Mouse (Mus musculus) A20 (cell line): Measurements from ENCODE around the gene Zfp683.
A peak's percentile ranks its signal among the peaks of the same experiment; 100 is the strongest.

Experiments used
- DNase-seq: peaks from one replicate; pipeline ENCODE4 v3.0.0-alpha.2; 2011; ENCODE audit warnings: low read depth, low spot score

Gene Zfp683

DNA sequence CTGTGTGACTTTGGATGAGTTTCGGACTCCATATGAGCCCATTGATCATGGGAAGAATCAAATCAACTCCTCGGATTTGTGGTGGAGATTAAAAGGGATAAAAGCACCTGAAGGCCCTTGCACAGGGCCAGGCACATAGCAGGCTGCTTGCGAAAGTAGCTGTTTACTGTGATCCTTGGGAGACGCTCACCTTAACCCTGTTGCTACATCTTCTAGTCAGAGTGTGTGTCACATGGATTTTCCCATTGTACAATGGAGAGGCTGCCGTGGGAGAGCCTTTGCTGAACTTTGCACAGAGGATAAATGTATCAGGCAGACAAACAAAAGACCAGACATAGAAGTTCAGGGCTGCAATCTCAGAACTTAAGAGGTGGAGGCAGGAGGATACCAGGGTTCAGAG is 1.7 kb upstream of the Zfp683 start:
- DNase-seq = no peak

DNA sequence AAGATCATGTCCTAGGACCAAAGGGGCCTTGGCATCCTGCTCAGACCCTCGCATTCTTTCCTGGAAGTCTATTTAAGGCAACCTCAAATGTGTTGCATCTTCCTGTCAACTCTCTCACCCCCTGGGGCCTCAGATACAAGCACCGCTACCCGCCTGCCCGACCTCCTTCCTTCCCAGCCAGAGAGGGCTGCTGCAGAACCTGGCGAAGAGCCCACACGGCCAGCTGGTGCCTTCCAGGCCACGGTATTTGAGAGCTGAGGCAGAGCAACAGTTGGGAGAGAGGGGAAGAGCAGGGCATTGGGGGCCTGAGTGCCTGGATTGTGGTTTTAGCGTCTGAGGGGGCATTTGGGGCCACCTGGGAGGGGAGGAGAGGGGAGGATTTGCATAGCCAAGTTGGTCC is 1.1 kb upstream of the Zfp683 start:
- no peak for DNase-seq

DNA sequence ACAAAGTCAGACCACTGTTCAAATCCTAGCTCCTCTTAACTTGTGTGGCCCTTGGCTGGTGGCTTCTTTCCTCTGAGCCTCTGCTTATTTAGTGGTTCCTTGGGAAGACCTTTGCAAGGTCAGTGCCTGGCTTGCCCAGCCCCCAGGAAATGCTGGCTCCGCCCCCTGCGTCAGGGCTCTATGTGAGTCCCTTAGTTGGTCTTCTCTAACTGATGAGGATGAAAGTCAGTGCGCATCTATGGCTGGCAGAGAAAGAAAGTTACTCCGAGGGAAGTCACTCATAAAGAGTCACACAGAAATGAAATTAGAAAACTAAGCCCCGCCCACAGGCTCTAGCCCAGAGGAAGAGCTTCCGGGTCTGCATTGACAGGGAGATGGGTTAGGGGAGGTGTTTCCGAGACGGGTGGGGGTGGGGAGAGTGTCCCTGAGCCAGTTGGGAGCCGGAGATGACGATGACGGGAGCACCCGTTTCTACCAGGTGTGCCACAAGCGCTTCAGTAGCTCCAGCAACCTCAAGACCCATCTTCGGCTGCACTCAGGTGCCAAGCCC is 4.6 kb downstream of the Zfp683 start:
- DNase-seq = no peak

DNA sequence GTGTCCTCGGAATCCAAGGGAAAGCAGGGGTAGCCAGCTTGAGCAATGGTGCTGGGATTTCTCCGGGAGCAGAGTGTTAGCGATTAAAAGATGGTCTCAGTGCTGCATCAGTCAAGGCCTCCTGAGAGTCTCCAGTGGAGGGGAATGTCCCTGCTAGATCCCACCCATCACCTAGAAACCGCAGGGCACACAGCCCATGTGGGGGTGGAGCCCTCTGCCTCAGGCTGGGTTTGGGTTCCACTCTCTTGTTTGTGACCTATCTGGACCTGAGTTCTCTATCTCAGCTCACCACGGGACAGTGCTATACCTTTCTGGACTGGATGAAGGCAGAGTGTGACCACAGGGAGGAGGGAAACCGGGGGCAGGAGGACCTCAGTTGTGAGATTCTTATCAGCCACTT is 5.3 kb downstream of the Zfp683 start:
- no peak for DNase-seq

DNA sequence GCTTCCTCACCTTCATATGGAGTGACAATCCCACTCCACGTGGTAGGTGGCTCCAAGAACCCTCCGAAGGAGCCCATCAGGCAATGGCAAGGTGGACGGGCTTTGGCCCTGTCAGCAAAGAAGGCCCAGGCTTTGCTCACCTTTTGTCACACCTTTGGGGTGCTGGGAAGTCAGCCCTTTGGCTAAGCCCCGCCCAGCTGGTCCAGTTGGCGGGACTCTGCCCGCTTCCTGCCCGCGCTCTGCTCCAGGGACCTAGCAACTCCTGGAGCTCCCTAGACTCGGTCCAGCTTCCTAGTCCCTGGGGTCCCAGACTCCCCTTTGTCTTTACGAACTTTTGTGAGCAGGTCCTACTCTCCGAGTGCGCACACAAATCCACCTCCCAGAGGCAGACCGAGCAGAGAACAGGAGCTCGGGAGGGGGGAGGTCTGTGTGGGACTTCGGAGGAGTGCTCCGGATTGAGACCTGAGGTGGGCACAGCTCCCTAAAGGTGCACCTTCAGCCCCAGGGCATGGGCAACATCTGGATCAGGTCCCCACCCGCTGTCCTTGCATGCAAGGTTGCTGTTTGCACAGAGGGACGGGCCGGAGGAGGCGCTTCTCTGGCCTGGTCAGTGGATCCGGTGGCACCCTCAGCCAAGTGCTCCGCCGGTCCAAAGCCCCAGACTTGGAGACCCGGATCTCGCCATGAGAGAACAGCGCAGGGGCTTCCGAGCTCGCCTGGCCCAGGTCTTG is 6.7 kb downstream of the Zfp683 start, which contains the start of gene Crybg2:
Crybg2 (plus strand) TSS at position 681 of the 731 bp plus-strand sequence.
- DNase-seq = no peak

DNA sequence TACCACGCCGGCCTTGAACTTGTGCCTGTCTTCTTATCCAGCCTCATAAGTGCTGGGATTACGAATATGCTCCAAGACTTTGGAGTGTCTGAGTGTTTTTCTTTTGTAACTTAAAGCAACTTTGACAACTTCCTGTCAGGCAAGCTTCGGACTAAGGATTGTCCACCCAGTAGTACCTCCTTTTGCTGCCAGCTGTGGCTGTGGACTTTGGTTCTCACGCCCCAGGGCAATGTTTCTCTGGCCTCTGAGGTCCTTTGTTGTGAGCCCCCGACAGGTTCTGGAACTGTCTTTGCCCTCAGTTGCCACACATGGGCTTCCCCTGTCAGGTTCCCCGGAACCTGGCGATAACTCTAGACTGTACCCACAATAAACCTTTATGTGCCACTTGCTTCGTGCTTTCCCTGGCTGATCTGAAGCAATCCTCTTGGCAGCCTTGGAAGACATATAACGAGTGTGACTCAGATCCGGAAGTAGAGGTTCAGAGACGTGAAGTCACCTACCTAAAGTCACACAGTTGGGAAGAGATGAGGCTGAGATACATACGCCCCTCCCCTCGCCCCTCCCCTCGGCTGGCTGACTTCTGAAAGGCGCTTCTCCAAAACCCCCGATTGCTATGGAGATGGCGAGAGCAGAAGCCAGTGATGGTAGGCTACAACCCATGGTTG is 7.7 kb downstream of the Zfp683 start:
- DNase-seq = no peak

DNA sequence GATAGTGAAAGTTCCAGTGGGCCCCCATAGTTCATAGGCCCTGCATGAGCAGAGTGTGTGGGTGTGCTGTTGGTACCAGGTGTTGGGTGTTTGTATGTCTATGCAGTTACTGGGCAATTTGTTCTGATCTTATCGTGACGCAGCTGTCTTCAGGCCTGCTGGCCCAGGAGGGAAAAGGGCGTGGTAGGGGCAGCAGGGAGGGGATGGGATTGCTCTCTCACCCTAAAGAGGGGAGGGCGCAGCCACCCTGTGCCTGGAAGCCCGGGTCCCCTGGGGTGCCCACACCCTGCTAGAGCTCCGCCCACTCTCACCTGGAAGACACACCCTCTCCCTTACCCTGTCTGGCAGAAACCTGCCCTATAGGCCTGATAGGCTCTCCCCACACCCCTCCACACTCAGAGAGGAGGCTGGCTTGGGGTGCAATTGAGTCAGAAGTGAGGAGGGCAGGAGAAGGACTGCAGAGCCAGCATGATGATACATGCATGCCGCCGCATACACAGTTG is 8.4 kb downstream of the Zfp683 start:
- no peak for DNase-seq

DNA sequence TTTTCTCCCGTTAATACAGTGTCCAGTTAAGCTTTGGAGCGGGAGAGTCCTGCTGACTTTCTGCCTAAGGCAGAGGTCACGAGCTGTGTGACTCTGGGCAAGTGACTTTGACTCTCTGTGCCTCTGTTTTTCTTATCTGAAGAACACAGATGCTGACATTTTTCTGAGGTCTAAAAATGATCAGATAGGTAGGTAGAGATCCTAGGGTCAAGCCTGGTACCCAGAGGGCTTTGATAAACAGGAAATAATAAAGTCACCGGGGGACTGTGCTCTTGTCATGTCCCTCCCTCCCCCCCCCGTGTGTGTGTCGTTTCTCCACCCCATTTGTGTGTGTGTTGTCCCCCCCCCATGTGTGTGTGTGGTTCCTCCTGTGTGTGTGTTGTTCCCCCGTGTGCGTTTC is 8.9 kb downstream of the Zfp683 start:
- no peak for DNase-seq

DNA sequence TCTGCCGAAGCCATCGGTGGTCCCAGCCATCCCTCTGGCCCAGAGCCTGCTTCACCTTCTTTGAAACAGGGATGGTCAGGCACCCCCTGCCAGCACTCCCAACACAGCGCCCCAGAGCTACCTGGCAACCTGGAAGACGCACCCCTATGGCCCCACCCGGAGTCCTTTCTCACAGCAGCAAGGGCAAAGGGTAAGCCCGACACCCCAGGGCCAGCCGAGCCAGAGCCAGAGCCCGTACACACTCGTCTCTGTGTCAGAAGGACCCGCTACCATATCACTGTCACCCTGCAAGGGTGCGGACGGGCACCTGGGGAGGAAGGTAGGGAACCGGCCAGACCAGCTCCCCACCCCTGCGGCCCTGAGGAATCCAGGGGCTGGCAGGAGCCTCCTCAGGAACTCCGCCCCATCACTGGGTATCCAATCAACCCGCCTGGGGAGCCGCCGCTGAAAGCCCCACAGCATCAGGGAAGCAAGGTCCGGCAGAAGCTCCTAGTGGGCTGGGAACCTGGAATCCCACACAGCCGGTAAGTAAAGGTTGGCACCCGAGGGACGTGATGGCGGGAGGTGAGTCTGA is 11.9 kb downstream of the Zfp683 start:
- DNase-seq = no peak

DNA sequence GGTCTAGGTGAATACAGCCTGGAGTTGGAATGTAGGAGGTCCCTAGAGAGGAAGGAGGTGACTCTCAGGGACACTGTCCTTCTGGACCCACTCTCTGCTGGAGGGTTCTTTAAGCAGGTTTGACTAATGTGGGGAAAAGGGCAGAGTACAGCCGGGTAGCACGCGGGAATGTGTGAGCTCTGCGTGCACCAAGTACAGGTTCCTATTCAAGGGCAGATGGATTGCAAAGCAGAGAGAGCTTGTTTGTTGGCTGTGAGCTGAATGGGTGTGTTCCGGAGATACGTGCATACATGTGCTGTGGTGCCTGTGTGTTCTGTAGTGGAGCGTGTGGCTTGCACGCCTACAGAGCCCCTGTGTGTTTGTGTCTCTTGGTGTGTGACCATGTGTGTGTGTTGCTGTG is 13.7 kb downstream of the Zfp683 start:
- no peak for DNase-seq

DNA sequence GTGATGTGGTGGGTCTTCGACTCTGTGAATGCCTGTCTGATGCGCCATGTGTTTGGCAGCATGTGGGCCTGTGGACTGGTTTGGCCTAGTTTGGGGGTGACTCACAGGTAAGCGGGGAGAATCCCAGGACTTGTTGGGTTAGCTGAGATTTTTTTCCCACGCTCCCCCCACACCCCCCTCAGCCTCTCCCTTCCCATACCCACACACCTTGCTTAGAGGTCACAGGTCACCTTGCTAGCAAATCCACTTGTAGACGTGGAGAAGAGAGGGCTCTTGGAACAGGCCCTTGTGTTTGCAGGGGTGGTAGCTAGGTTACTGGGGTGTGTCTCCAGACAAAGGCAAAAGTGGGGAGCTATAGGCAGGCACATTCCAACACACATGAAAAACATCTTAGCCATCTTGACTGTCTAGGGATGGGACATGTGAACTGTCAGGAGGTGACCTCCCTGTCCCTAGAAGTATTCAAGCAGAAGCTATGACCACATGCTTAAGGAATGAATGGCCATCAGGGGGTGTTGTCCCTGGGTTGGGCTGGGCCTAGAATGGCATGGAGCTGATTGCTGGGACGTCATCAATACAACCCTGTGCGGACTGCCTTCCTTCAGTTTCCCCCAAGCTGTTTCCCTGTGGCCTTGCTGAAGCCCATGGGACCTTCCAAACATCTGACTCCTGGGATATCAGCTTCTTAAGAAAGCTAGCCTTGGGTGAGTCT is 14.4 kb downstream of the Zfp683 start:
- no peak for DNase-seq

DNA sequence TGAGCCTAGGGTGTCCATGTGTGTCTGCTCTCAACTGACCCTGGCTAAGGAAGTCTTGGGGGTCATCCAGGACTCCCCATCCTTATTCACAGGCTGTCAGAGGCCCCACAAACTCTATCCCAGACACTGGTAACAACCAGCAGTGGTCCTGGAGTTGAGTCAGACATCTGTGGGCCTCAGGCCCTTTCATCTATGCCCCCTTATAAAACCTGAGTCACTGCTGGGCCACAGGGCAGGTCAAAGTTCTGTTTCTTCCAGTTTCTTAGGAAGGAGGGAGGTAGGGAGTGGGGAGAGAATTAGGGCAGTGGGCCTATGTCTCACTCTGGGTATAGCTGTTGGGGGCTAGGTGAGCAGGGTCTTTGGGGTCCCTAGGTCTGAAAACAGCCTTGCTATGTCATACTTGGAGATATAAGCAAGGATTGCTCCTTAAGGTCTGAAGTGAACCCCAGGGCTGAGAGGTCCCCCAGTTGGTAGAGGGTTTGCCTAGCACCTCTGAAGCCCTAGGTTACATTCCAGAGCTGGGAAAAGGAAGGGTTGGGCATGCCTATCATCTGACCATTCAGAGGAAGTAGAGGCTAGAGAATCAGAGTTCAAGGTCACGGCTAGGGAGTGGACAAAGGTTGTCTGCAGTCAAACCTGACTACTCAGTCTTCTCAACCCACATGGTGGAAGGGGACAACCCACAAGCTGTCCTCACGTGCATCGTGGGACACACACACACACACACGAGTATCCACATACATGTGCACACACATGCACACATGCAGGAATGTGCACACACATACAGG is 15.3 kb downstream of the Zfp683 start:
- DNase-seq = no peak

DNA sequence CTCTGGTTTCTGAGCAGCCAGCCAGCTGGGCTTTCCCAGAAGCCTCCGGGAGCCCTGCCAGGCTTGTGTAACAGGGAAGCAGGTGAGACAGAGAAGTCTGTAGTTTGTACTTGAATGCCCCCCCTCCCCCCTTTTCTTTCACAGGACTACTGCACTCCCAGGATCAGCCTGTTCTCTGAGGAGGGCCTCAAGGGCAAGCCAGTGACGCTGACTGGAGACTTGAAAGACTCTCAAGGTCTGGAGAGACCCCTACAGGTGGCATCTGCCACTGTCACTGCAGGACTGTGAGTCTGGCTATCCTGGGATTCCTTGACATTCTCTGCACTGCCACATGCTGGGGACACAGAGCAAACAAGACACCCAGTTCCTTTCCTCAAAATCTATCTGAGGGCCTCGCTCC is 25.1 kb downstream of the Zfp683 start:
- peak; percentile 63 for DNase-seq

DNA sequence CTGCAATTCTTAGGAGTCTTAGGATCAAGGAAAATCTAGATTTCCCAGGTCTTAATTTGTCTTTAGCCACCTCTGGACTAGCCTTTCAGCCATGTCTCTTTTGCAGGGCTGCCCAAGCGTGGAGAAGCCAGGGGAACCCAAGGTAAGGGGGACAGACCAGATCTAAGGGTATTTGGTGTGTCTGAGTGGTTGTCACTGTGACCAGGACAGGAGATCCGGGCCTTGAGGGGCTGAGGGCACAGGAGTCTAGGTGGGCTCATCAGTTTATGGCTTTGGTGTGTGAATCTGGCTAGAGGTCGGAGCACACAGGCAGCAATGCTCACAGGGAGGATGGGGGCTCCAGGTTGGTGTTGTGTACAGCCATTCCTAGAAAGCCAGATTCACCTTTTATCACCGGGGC is 27.0 kb downstream of the Zfp683 start:
- DNase-seq = no peak

DNA sequence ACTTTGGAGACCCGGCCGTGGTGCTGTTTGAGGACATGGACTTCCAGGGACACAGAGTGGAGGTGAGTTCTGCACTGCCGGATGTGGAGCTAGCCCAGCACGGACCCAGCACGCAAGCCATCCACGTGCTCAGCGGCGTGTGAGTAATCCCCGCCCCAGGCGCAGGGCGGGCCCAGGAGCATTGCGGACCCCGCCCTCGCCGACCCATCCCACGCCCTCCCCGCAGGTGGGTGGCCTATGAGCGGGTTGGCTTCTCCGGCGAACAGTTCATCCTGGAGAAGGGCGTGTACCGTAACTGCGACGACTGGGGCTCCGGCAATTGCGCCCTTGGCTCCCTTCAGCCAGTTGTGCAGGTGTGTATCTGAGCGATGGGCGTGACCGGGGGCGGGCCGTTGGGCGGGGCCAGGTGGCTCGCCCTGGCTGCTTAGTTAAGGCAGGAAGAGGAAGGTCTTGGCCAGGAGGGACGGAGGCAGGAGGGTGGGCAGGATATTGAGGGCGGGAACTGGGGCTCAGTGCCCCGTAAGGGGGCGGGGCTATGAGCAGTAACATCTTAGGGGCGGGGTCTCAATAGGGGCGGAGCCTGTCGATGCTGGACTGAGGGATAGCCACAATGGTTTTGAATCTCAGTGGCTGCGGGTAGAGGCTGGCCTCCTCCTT is 28.2 kb downstream of the Zfp683 start:
- peak; percentile 99 for DNase-seq

DNA sequence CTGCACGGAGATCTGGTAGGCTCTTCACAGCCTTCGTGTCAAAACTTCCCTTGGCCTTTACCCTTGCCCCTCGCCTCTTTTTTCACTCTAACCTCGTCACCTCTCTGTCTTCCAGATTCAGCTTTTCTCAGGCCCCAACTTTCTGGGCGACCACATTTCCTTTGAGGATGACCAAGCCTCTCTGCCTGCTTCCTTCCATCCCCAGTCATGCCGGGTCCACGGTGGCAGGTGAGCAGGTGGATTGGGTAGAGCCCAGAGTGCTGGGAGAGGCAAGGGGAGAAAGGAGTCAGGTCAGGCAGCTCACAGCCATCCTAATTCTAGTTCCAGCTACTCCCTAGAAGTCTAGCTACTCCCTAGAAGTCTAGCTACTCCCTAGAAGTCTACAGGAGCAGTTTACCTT is 28.8 kb downstream of the Zfp683 start:
- DNase-seq = no peak

DNA sequence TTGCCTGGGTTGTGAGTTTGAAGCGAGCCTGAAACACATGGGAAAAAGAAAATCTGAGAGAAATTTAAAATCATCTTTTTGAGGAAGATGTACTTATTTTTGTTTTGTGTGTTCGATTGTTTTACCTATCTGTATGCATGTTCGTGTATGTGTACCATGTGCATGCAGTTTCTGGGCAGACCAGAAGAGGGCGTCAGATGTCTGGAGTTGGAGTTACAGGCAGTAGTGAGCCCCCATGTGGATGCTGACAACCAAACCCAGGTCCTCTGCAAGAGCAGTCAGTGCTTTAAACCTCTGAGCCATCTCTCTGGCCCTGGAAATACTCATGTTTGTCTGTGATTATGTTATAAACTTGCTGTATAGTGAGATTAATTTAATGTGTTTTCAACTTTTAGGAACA is 31.4 kb downstream of the Zfp683 start:
- peak; percentile 31 for DNase-seq

DNA sequence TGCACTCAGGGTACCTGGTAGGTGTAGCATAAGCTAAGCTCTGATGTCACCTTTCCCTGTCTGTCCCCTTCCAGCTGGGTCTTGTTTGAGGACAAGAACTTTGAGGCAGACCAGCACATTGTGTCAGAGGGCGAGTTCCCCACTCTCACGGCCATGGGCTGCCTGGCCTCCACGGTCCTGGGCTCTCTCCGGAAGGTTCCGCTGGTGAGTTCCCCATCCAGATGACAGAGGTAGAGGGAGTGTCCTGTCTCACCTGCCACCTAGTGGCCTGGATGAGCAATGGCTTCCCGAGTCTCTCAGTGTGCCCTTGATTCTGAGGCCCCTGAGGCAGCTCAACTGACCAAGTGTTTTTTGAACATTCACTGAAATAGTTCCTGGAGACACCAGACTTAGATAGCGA is 33.8 kb downstream of the Zfp683 start:
- peak; percentile 41 for DNase-seq

DNA sequence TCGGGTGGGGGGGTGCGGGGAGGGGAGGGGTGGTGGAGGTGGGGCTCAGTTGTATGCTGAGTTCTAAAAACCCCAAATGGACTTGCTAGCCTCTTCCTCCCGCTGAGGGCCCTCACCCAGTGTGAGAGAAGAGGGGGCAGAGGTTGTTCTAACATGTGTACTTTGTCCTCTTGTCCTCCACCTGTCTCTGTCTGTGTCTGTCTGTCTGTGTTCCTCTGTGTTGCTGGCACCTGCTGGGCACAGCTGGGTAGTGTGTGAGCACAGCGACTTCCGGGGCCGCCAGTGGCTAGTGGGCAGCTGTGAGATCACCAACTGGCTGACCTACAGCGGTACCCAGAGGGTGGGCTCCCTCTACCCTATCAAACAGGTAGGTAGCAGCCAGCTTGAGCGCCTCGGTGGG is 35.4 kb downstream of the Zfp683 start:
- DNase-seq = no peak

DNA sequence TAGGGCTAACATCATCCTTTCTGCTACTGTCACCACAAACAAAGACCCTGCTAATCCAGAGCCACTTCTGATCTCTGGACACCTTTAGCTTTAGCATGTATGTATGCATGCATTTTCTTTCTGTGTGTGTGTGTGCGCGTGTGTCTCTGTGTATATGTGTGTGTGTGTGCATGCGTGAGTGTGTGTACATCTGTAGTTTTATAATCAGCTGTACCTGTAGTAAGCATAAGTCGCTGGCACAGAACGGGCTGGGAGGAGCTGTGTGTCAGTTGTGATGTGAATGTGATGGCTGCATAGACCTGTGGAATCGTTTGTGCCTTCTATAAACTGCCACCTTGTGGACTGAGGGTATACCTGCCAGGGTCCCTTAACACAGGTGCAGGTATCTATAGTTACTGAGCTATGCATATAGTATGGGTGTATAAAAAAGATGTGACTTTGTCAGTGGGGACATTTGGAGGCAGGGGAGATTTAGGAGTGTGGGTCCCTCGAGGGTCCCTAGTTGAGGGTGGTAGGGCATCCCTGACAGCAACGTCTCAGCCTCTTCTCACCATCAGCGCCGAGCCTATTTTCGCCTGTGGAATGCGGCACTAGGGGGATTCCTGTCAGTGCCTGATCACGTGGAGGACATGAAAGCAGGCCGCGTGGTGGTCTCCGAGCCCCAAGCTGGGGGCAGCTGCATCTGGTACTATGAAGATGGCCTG is 37.0 kb downstream of the Zfp683 start:
- DNase-seq = no peak
